Mouse (Mus musculus): Measurements from ENCODE around the gene Aplp1. TPM values are rescaled to one million over a fixed set of nuclear protein-coding genes. Genes with fewer than 3 reads are reported as not detected.
"Not testable (repeated sequence)": the region's sequence is repeated elsewhere in the genome, so short reads cannot be mapped to it uniquely, and the experiment has no call there.

Gene Aplp1
- total RNA-seq (2021) = 1,000 to 10,000 TPM; 1,098 to 1,148 TPM
- long read RNA-seq, experiment 1, transcript Aplp1-201 (17 exons, 2,343 nt) = major isoform, 2,026 of 2,220 reads
- long read RNA-seq, experiment 1, partial matches to known transcripts = 139 of 2,220 reads
- long read RNA-seq, experiment 1, other reads (novel, unspliced or antisense) = 54 of 2,220 reads
- long read RNA-seq, experiment 2, transcript Aplp1-201 (17 exons, 2,343 nt) = major isoform, 1,800 of 1,967 reads
- long read RNA-seq, experiment 2, partial matches to known transcripts = 114 of 1,967 reads
- long read RNA-seq, experiment 2, other reads (novel, unspliced or antisense) = 52 of 1,967 reads

GRCm38 (mm10) chr7:30444971-30445751 lies at the start of gene Aplp1:
Gene Aplp1, minus strand, starts transcription at chr7:30445535.
- peak; percentile 77 to 80 for DNase-seq (ENCODE audit: low spot score in 2 of 2)
- intact Hi-C loops (cut with DNase I) = loop anchor here (5.0 kb wide), 1 partner anchor 47 kb away; the partner anchor contains the start of gene Prodh2

GRCm38 (mm10) chr7:30493401-30493931 lies 48.1 kb upstream of the Aplp1 start, which contains the start of gene Prodh2:
Gene Prodh2, plus strand, starts transcription at chr7:30493622.
- DNase-seq (ENCODE audit: low spot score in 2 of 2) = no peak
- intact Hi-C loops (cut with DNase I) = loop anchor here (5.0 kb wide), 2 partner anchors 51 to 59 kb away; partner anchors contain the start of genes Hspb6 and Proser3

GRCm38 (mm10) chr7:30492765-30493164 lies 47.4 kb upstream of the Aplp1 start:
- peak; percentile 76 to 86 for DNase-seq (ENCODE audit: low spot score in 2 of 2)

GRCm38 (mm10) chr7:30490957-30491307 lies 45.6 kb upstream of the Aplp1 start:
- intact Hi-C loops (cut with DNase I) = loop anchor here (5.0 kb wide), 2 partner anchors 49 to 61 kb away; partner anchors contain the start of genes Hspb6 and Proser3

More at GRCm38 (mm10) chr7:30492765-30493164, 47.4 kb upstream of the Aplp1 start:
- intact Hi-C loops (cut with DNase I) = loop anchor here (5.0 kb wide), 2 partner anchors 50 to 60 kb away; partner anchors contain the start of genes Hspb6 and Proser3

GRCm38 (mm10) chr7:30490251-30490956 lies 45.1 kb upstream of the Aplp1 start:
- intact Hi-C loops (cut with DNase I) = loop anchor here (5.0 kb wide), 2 partner anchors 48 to 62 kb away; partner anchors contain the start of genes Hspb6 and Proser3
- peak; percentile 52 to 68 for DNase-seq (ENCODE audit: low spot score in 2 of 2)

More at GRCm38 (mm10) chr7:30490957-30491307, 45.6 kb upstream of the Aplp1 start:
- no peak for DNase-seq (ENCODE audit: low spot score in 2 of 2)

- intact Hi-C loops (cut with DNase I) = no loop called here
- DNase-seq (ENCODE audit: low spot score in 2 of 2) = no peak
Measured at GRCm38 (mm10) chr7:30484250-30484649, 38.9 kb upstream of the Aplp1 start.

GRCm38 (mm10) chr7:30477415-30478381 lies 32.4 kb upstream of the Aplp1 start:
- intact Hi-C loops (cut with DNase I) = no loop called here
- peak; percentile 56 to 69 for DNase-seq (ENCODE audit: low spot score in 2 of 2)

GRCm38 (mm10) chr7:30476136-30476535 lies 30.8 kb upstream of the Aplp1 start:
- intact Hi-C loops (cut with DNase I); DNase-seq (ENCODE audit: low spot score in 2 of 2): not testable (repeated sequence)

- intact Hi-C loops (cut with DNase I) = no loop called here
Measured at GRCm38 (mm10) chr7:30474999-30475398, 29.7 kb upstream of the Aplp1 start.

GRCm38 (mm10) chr7:30472411-30472810 lies 27.1 kb upstream of the Aplp1 start:
- intact Hi-C loops (cut with DNase I) = loop anchor here (2.0 kb wide), 1 partner anchor 32 kb away; no protein-coding TSS in a partner anchor
- DNase-seq (ENCODE audit: low spot score in 2 of 2) = peak; percentile 58 to 61

More at GRCm38 (mm10) chr7:30474999-30475398, 29.7 kb upstream of the Aplp1 start:
- no peak for DNase-seq (ENCODE audit: low spot score in 2 of 2)

- DNase-seq (ENCODE audit: low spot score in 2 of 2) = no peak
- intact Hi-C loops (cut with DNase I) = no loop called here
Measured at GRCm38 (mm10) chr7:30464816-30465300, 19.5 kb upstream of the Aplp1 start.

- intact Hi-C loops (cut with DNase I) = no loop called here
- no peak for DNase-seq (ENCODE audit: low spot score in 2 of 2)
Measured at GRCm38 (mm10) chr7:30463996-30464395, 18.7 kb upstream of the Aplp1 start.

- intact Hi-C loops (cut with DNase I) = no loop called here
- no peak for DNase-seq (ENCODE audit: low spot score in 2 of 2)
Measured at GRCm38 (mm10) chr7:30463568-30463967, 18.2 kb upstream of the Aplp1 start.

- no peak for DNase-seq (ENCODE audit: low spot score in 2 of 2)
- intact Hi-C loops (cut with DNase I) = no loop called here
Measured at GRCm38 (mm10) chr7:30459484-30459883, 14.1 kb upstream of the Aplp1 start.

- intact Hi-C loops (cut with DNase I) = no loop called here
Measured at GRCm38 (mm10) chr7:30457629-30458330, 12.4 kb upstream of the Aplp1 start, which contains the start of the genes Kirrel2 and Nphs1. Gene Kirrel2, minus strand, starts transcription at chr7:30457690. Gene Nphs1, plus strand, starts transcription at chr7:30458315.

GRCm38 (mm10) chr7:30456911-30457628 lies 11.7 kb upstream of the Aplp1 start:
- DNase-seq (ENCODE audit: low spot score in 2 of 2) = no peak
- intact Hi-C loops (cut with DNase I) = no loop called here

More at GRCm38 (mm10) chr7:30457629-30458330, 12.4 kb upstream of the Aplp1 start, which contains the start of the genes Kirrel2 and Nphs1:
- DNase-seq (ENCODE audit: low spot score in 2 of 2) = peak; percentile 73 to 86

Data from left cerebral cortex, postnatal 14 days (tissue).